Mouse (Mus musculus): ENCODE measurements at regions not wholly inside any gene's neighbourhood (a gene's known extent, or its start where the extent isn't known, plus 50 kb on each side); places are given as distances from the start of the nearest gene placed in this dataset.

DNA sequence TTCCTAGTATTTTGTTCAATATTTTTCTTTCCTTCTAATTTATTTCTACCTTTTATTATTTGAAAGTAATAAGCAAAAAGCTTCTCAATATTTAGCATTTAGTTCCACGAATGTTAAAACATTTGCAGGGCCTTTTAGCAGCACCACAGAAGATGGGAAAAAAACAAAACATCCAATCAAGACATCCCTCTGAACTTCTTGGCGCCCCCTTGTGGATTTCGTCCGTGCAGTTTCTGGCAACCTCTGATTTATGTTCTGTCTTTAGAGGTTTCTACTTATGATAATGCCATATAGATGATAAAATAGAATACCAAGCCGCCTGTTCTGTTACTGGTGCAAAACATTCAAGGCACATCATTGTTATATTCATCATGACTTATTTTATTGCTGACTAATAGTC, 86.2 kb upstream of the Nudt12 start:
- TF ChIP-seq CTCF (IDR thresholded peaks at IDR 0.05; ENCODE audit: low read depth, low read length) (no peak), POLR2A (IDR thresholded peaks at IDR 0.05; ENCODE audit: borderline replicate concordance, low read depth, low read length) (no peak)
